Mouse (Mus musculus): Measurements from ENCODE around the gene Cacna1g. TPM values are rescaled to one million over a fixed set of nuclear protein-coding genes. Genes with fewer than 3 reads are reported as not detected.

Cacna1g gene
- polyA plus RNA-seq, 1 experiment from 2014 or later, result 13.6 TPM

DNA sequence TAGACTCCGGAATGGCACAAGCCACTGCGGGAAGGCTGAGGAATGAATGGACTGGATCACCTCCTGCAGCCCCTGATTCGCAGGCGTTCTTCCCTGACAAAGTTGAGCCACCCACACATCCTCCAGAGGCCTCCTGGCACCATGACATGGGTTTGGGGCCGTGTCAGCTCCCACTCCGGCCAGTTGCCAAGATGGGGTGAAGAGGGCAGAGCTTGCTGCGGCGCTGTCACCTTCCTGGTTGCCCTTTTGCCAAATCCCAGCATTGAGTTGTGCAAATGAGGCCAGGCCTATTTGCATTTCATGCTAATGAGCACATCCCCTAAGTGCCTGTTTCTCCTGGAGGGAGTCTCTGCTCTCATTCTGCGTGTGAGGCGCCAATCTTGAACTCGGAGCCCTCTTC lies 1.7 kb upstream of the Cacna1g start:
- Histone ChIP-seq H3K27me3 (peaks cover 32% of the 10 kb centered on the region), H3K4me2 (peak overlapping the region; percentile 4; the same call in 1 of the 2 replicates), H3K36me3 (no peaks in the 10 kb centered on the region), H3K9ac (no peak overlapping the region), H3K9me3 (no peaks in the 10 kb centered on the region), H3K4me3 (no peak overlapping the region), H3K4me1 (replicated peaks) (peaks cover 50% of the 10 kb centered on the region), H3K27ac (no peak overlapping the region)
- no peak for ATAC-seq (ENCODE audit: low FRiP score)
- WGBS, result 10% methylated on average over 11 of the region's 11 CpGs

DNA sequence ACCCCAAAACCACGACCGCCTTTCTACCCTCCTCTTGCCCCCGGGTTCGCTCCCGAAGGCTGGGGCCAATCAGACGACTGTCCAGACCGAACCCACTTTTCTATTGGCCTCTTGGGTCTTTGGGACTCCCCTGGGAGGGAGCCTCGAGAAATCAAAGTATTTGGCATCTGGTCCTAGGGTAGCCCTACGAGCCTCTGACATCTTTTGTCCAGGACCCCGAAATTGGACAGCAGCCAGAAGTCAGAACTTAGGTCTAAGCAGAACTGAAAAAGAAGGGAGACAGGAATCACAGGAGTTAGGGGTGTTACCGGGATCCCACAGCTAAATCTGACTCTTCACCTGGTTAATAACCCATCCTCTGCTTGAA lies 529 bp upstream of the Cacna1g start:
- ATAC-seq (ENCODE audit: low FRiP score), result peak; percentile 28; the same call in 1 of the 2 replicates
- no peaks in the 10 kb centered on the region for H3K36me3 ChIP-seq
- no peaks in the 10 kb centered on the region for H3K9me3 ChIP-seq
- H3K4me2 ChIP-seq, result peak overlapping the region; percentile 94
- H3K27ac ChIP-seq, result no peak overlapping the region
- H3K4me1 ChIP-seq (replicated peaks), result peaks cover 62% of the 10 kb centered on the region
- peak overlapping the region; percentile 93 for H3K4me3 ChIP-seq
- H3K9ac ChIP-seq, result no peak overlapping the region
- 2% methylated on average over 11 of the region's 11 CpGs for WGBS
- H3K27me3 ChIP-seq, result peaks cover 32% of the 10 kb centered on the region

DNA sequence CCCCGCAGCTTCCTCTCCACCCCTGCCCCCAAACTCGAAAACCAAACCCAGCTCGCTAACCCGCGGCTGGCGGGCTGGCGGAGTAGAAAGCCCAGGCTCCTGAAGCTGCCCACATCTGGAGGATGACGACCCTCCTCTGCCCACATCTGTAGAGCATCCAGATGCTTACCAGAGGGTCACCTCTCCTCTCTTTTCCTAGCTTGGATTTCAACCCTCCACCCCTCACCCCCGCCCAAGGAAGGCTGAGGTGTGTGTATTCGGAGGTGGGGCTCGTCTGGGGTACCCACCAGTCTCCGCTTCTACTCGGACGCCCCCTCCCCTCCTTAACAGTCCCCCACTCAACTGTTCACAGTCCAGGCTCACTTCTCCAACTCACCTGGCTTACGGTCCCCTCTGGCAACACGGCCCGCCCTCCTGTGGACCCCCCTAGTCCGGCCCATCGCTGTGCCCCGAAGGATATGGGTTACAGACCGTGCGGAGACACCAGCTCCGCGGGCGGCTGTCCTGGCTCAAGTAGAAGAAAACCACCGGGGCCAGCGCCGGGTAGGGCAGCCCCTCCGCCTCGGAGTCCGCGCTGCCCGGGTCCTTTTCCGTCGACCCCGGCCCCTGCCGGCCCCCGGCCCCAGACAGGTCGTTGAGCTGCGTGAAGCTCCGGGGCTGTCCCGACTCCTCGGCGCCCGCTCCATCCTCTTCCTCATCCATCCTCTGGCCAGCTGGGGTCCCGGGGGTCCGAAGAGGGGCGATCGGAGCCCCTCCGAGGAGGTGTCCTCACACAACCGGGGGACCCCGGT lies 887 bp downstream of the Cacna1g start:
- H3K4me2 ChIP-seq, result peak overlapping the region; percentile 94
- H3K9me3 ChIP-seq, result no peaks in the 10 kb centered on the region
- H3K4me1 ChIP-seq (replicated peaks), result peaks cover 77% of the 10 kb centered on the region
- H3K36me3 ChIP-seq, result no peaks in the 10 kb centered on the region
- WGBS, result under 1% methylated on average over 50 of the region's 52 CpGs
- peak overlapping the region; percentile 98 for H3K9ac ChIP-seq
- H3K27me3 ChIP-seq, result peaks cover 26% of the 10 kb centered on the region
- H3K27ac ChIP-seq, result peak overlapping the region; percentile 97
- peak overlapping the region; percentile 93 for H3K4me3 ChIP-seq
- peak; percentile 15; the same call in 1 of the 2 replicates for ATAC-seq (ENCODE audit: low FRiP score)

GRCm38 (mm10) chr11:94472585-94472915 lies 1.4 kb downstream of the Cacna1g start:
- Histone ChIP-seq H3K4me1 (replicated peaks) (peaks cover 82% of the 10 kb centered on the region), H3K27me3 (peaks cover 23% of the 10 kb centered on the region), H3K9ac (peak overlapping the region; percentile 98), H3K4me3 (peak overlapping the region; percentile 93), H3K36me3 (no peaks in the 10 kb centered on the region), H3K4me2 (peak overlapping the region; percentile 94), H3K27ac (peak overlapping the region; percentile 97), H3K9me3 (no peaks in the 10 kb centered on the region)
- under 1% methylated on average over 15 of the region's 15 CpGs for WGBS
- no peak for ATAC-seq (ENCODE audit: low FRiP score)

- 2% methylated on average over 17 of the region's 17 CpGs for WGBS
- H3K4me1 ChIP-seq (replicated peaks), result peaks cover 88% of the 10 kb centered on the region
- no peak for ATAC-seq (ENCODE audit: low FRiP score)
- H3K9me3 ChIP-seq, result no peaks in the 10 kb centered on the region
- H3K36me3 ChIP-seq, result no peaks in the 10 kb centered on the region
- H3K27ac ChIP-seq, result peak overlapping the region; percentile 97
- peak overlapping the region; percentile 94 for H3K4me2 ChIP-seq
- peak overlapping the region; percentile 98 for H3K9ac ChIP-seq
- peak overlapping the region; percentile 93 for H3K4me3 ChIP-seq
- peaks cover 17% of the 10 kb centered on the region for H3K27me3 ChIP-seq
These were observed 2.0 kb downstream of the Cacna1g start for GRCm38 (mm10) chr11:94471740-94472584.

- WGBS, result 20% methylated on average over 7 of the region's 7 CpGs
- ATAC-seq (ENCODE audit: low FRiP score), result no peak
- no peaks in the 10 kb centered on the region for H3K9me3 ChIP-seq
- no peaks in the 10 kb centered on the region for H3K36me3 ChIP-seq
- peaks cover 7% of the 10 kb centered on the region; the same call in 1 of the 2 replicates for H3K27me3 ChIP-seq
- peaks cover 93% of the 10 kb centered on the region for H3K4me1 ChIP-seq (replicated peaks)
- H3K27ac ChIP-seq, result peak overlapping the region; percentile 97
- peak overlapping the region; percentile 93; the same call in 1 of the 2 replicates for H3K4me3 ChIP-seq
- H3K9ac ChIP-seq, result peak overlapping the region; percentile 98; the same call in 1 of the 2 replicates
- H3K4me2 ChIP-seq, result peak overlapping the region; percentile 94
These were observed 3.6 kb downstream of the Cacna1g start for GRCm38 (mm10) chr11:94470391-94470790.

- H3K9me3 ChIP-seq, result no peaks in the 10 kb centered on the region
- peak overlapping the region; percentile 63 for H3K9ac ChIP-seq
- no peaks in the 10 kb centered on the region for H3K27me3 ChIP-seq
- peak overlapping the region; percentile 94 for H3K4me2 ChIP-seq
- H3K4me3 ChIP-seq, result peak overlapping the region; percentile 9; the same call in 1 of the 2 replicates
- H3K27ac ChIP-seq, result peak overlapping the region; percentile 97
- H3K36me3 ChIP-seq, result no peaks in the 10 kb centered on the region
- ATAC-seq (ENCODE audit: low FRiP score), result no peak
- H3K4me1 ChIP-seq (replicated peaks), result peaks cover 93% of the 10 kb centered on the region
- WGBS, result 7% methylated on average over 7 of the region's 9 CpGs
These were observed 4.6 kb downstream of the Cacna1g start for GRCm38 (mm10) chr11:94469136-94470064.

- Histone ChIP-seq H3K27me3 (no peaks in the 10 kb centered on the region), H3K9ac (no peak overlapping the region), H3K27ac (peak overlapping the region; percentile 97), H3K4me3 (0 out of 2 replicates have a peak overlapping the region, but pooled peaks have one; percentile 4), H3K4me2 (peak overlapping the region; percentile 94), H3K36me3 (no peaks in the 10 kb centered on the region), H3K9me3 (no peaks in the 10 kb centered on the region), H3K4me1 (replicated peaks) (peaks cover 97% of the 10 kb centered on the region)
- 13% methylated on average over 4 of the region's 4 CpGs for WGBS
- peak; percentile 88 for ATAC-seq (ENCODE audit: low FRiP score)
These were observed 5.4 kb downstream of the Cacna1g start for GRCm38 (mm10) chr11:94468582-94469064.

GRCm38 (mm10) chr11:94466333-94466855 lies 7.6 kb downstream of the Cacna1g start:
- 89% methylated on average over 17 of the region's 17 CpGs for WGBS
- H3K9me3 ChIP-seq, result no peaks in the 10 kb centered on the region
- H3K27ac ChIP-seq, result peak overlapping the region; percentile 52; the same call in 1 of the 2 replicates
- H3K4me2 ChIP-seq, result no peak overlapping the region
- H3K9ac ChIP-seq, result no peak overlapping the region
- H3K4me3 ChIP-seq, result no peak overlapping the region
- peaks cover 14% of the 10 kb centered on the region for H3K36me3 ChIP-seq
- H3K27me3 ChIP-seq, result no peaks in the 10 kb centered on the region
- peaks cover 75% of the 10 kb centered on the region for H3K4me1 ChIP-seq (replicated peaks)
- no peak for ATAC-seq (ENCODE audit: low FRiP score)

- H3K4me1 ChIP-seq (replicated peaks), result peaks cover 55% of the 10 kb centered on the region
- no peak overlapping the region for H3K4me2 ChIP-seq
- no peak for ATAC-seq (ENCODE audit: low FRiP score)
- H3K36me3 ChIP-seq, result peaks cover 36% of the 10 kb centered on the region
- H3K4me3 ChIP-seq, result no peak overlapping the region
- no peaks in the 10 kb centered on the region for H3K9me3 ChIP-seq
- peak overlapping the region; percentile 58; the same call in 1 of the 2 replicates for H3K27ac ChIP-seq
- H3K27me3 ChIP-seq, result no peaks in the 10 kb centered on the region
- WGBS, result 42% methylated on average over 2 of the region's 2 CpGs
- no peak overlapping the region; the same call in 1 of the 2 replicates for H3K9ac ChIP-seq
These were observed 9.8 kb downstream of the Cacna1g start for GRCm38 (mm10) chr11:94464170-94464569.

GRCm38 (mm10) chr11:94461856-94462255 lies 12.1 kb downstream of the Cacna1g start:
- no peak for ATAC-seq (ENCODE audit: low FRiP score)
- Histone ChIP-seq H3K9ac (no peak overlapping the region), H3K36me3 (peaks cover 57% of the 10 kb centered on the region), H3K27ac (no peak overlapping the region), H3K4me3 (no peak overlapping the region), H3K27me3 (no peaks in the 10 kb centered on the region), H3K4me1 (replicated peaks) (peaks cover 42% of the 10 kb centered on the region), H3K9me3 (no peaks in the 10 kb centered on the region), H3K4me2 (no peak overlapping the region)
- WGBS, result 92% methylated on average over 11 of the region's 11 CpGs

Measured in hindbrain, embryonic 13.5 days (tissue).